Mouse (Mus musculus): ENCODE results near the gene Skint3. TPM values are rescaled to one million over a fixed set of nuclear protein-coding genes. Genes with fewer than 3 reads are reported as not detected.

Skint3 gene
- polyA plus RNA-seq, 1 experiment from 2014 or later, result 0.04 TPM

Other genes with a start within 250 kb of the Skint3 start
- gene Skint1, start 226.0 kb upstream of the Skint3 start, polyA plus RNA-seq (2015; fragmentation: Nextera tagmentation; extraction: Ambion mirVana), result not detected in 2 replicates
- not detected in 2 replicates for gene Skint4, start 160.2 kb upstream of the Skint3 start, polyA plus RNA-seq (2015; fragmentation: Nextera tagmentation; extraction: Ambion mirVana)
- not detected in 2 replicates for gene Skint9, start 201.7 kb downstream of the Skint3 start, polyA plus RNA-seq (2015; fragmentation: Nextera tagmentation; extraction: Ambion mirVana)